Mouse (Mus musculus) heart, adult 10 weeks (tissue): ENCODE results near the gene Klhl7. TPM values are rescaled to one million over a fixed set of nuclear protein-coding genes. Genes with fewer than 3 reads are reported as not detected.

Source experiments
- polyA plus RNA-seq: library from polyadenylated mRNA; stranded (reverse); fragments of 350-450 nt; fragmentation: Illumina TruSeq; extraction: RNeasy Lipid Tissue Mini Kit (QIAGEN cat#74804); gene quantifications from one replicate; pipeline ENCODE4 v1.2.3, GENCODE M21; 2014; ENCODE audit warnings: low read depth, low replicate concordance

Klhl7 gene
- 48.9 TPM for polyA plus RNA-seq

DNA sequence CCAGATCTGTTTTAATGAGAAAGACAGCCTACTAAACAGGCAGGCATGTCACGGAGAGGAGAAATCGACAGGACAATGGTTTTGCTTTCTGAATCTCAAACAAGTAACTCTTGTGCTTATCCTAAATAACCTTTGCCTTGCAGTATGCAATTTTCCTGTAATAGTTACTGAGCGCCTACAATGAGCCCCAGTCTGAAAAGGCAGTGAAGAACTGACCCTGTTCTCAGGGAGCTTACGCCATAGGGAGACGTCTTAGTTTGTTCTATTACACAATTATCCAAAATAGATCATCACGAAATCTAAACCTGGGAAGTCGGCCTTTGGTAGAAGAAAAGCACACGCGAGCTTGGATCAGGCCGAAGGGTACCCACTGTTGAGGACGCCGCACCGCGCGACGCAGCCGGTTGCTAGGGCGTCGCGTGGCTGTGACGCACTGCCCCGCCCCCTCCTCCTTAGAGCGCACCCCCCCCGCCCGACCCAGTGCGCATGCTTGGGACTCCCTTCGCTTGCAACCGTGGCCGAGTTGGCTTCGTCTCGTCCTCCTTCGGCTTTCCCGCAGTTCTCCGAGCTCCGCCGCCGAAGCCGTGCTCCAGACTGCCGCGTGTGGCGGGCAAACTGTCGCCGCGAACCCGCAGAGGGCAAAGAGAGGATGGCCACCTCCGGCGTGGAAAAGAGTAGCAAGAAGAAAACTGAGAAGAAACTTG is at the start of gene Klhl7:
Klhl7 (plus strand) TSS at position 500 of the 704 bp plus-strand sequence.

DNA sequence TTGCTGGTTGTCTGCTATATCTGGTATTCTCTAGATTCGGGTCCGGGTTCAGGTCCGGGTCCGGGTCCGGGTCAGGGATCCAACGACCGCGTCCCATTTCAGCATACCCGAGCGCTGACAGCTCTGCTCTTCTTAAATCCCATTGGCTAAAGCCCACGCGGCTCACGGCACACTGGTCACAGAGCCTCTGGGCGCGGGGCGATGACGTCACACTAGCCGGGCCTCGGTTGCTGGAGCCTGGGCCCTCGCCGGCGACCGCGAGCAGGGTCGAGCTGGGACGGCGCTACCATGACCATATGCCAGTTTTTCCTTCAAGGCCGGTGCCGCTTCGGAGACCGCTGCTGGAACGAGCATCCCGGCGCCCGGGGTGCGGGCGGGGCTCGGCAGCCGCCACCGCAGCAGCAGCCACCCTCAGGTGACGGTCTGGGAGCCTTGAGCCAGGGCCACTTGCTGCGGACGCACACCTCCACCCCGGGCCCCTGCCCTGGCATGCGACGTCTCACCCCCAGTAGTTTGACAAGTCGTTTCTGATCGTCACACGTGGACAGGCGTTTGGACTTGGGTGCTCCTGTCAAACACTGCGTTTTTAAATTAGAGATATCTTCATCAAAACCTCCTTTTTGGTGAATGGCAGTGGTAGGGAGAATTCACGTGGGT is 64.5 kb downstream of the Klhl7 start, which contains the start of gene Nupl2:
Nupl2 (plus strand) TSS at position 175 of the 657 bp plus-strand sequence.

Other genes with a start within 250 kb of the Klhl7 start
- 32.6 TPM for gene Fam126a, start 69.9 kb upstream of the Klhl7 start, polyA plus RNA-seq
- 6.8 TPM for gene Nupl2, start 64.4 kb downstream of the Klhl7 start, polyA plus RNA-seq